Mouse (Mus musculus): ENCODE results near the gene Sowahc. TPM values are rescaled to one million over a fixed set of nuclear protein-coding genes. Genes with fewer than 3 reads are reported as not detected.

Gene Sowahc
- total RNA-seq (2012; rRNA removed) (not detected in 2 replicates), polyA plus RNA-seq (2012; ENCODE audit: insufficient read depth in 1 of 2, insufficient read length in 2 of 2, low read depth in 1 of 2, low replicate concordance in 2 of 2, missing spikeins in 1 of 2) (not detected)

DNA sequence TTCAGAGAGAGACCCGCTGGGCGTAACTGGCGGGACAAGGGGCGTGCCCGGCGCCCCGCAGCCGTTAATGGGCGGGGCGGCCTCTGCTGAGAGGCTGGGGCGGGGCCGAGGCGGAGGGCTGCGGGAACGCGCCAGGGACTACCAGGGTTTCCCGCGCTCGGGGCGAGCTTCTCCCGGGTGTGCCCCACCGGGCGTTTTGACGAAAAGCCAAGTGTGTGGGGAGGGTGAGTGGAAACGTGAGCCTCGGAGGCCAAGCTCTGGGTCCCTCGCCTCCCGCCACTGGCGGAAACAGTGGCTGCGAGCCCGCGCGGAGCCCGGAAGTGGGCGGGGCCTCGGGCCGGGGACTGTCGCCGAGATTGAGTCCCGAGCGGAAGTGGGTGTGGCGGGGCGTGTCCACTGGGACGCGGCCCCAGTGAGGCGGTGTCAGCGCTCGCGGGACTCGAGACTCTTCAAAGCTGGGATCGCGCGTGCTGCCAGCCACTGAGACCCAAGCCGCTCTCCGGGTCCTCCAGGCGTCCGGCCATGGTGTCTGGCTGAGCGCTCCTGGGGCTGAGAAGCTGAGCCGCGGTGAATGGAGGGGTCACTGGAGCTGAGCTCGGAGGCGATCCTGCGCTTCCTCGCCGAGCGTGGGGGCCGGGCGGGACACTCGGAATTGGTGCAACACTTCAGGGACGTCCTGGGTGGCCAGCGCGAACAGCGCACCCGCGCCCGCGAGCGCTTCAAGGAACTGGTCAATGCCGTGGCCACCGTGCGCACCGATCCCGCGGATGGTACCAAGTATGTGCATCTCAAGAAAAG is at the start of gene Sowahc, which contains the start of gene Sept10:
TSS of gene Sowahc (plus strand) at position 481 of the 798 bp plus-strand sequence.
TSS of gene Sept10 (minus strand) at position 375 of the 798 bp plus-strand sequence.
- H3K79me2 ChIP-seq (ENCODE audit: control insufficient read depth, insufficient read depth, low read length, poor library complexity) = no peaks in the 10 kb centered on the region
- TF ChIP-seq GATA1 (IDR thresholded peaks at IDR 0.05; ENCODE audit: low read depth, low read length) (no peak), MEF2A (IDR thresholded peaks at IDR 0.05; ENCODE audit: extremely low read depth, insufficient replicate concordance, low read depth, low read length, poor library complexity, severe bottlenecking) (no peak), POLR2AphosphoS5 (IDR thresholded peaks at IDR 0.05; ENCODE audit: borderline replicate concordance, low read depth, low read length) (no peak), TCF12 (IDR thresholded peaks at IDR 0.05; ENCODE audit: low read depth, low read length) (no peak), SMC3 (IDR thresholded peaks at IDR 0.05; ENCODE audit: low read depth, low read length) (no peak), SIN3A (IDR thresholded peaks at IDR 0.05; ENCODE audit: low read length) (no peak), POLR2A (IDR thresholded peaks at IDR 0.05; ENCODE audit: control insufficient read depth in 1 of 2, insufficient read depth in 1 of 2, low read depth in 1 of 2, low read length in 2 of 2, poor library complexity in 1 of 2) (no peak), ZC3H11A (IDR thresholded peaks at IDR 0.05; ENCODE audit: low read depth, low read length) (no peak), BHLHE40 (IDR thresholded peaks at IDR 0.05; ENCODE audit: borderline replicate concordance, low read depth, low read length) (no peak), MAZ (IDR thresholded peaks at IDR 0.05; ENCODE audit: low read depth, low read length) (no peak)
- H3K4me1 ChIP-seq (ENCODE audit: control insufficient read depth in 1 of 2, insufficient read depth in 2 of 2, low read length in 2 of 2) = no peaks in the 10 kb centered on the region
- no peaks in the 10 kb centered on the region for H3K9me3 ChIP-seq (replicated peaks; ENCODE audit: insufficient read depth, low read length)
- no peak within 1 kb of the TSS for H3K9ac ChIP-seq (ENCODE audit: control insufficient read depth, low read depth, low read length, poor library complexity, severe bottlenecking)
- no peak for DNase-seq (ENCODE audit: low read depth, low spot score)
- no peak within 1 kb of the TSS for H3K4me3 ChIP-seq (ENCODE audit: control insufficient read depth in 1 of 2, insufficient read depth in 1 of 2, low read depth in 2 of 2, low read length in 2 of 2)
- no peak within 1 kb of the TSS for H3K27ac ChIP-seq (ENCODE audit: control insufficient read depth, low read depth, low read length)
- H3K36me3 ChIP-seq (ENCODE audit: control insufficient read depth in 1 of 2, insufficient read depth in 2 of 2, low read length in 2 of 2) = no peaks in the 10 kb centered on the region
- H3K27me3 ChIP-seq (ENCODE audit: control insufficient read depth in 1 of 2, insufficient read depth in 2 of 2, low read length in 2 of 2) = peaks cover 3% of the 10 kb centered on the region in 2 experiments; a peak in 2 of 4 replicates

DNA sequence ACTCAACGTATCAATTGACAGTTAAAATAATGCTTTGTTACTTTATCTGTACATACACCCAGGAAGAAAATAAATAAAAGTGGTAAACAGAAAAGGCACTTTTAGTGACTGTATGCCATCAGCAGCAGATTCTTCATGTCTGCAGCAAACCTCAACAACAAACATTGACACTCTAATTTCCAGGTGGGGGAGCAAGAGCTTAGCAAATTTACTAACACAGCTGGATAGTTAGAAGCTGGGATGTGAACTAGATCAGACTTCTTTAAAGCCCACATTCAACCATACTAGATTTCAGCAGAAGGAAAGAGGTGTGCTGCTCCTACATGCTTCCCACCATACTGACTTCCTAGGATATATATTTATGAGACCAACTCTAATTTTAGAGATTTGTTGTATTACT is 49.2 kb upstream of the Sowahc start:
- DNase-seq (ENCODE audit: low read depth, low spot score) = no peak
- H3K36me3 ChIP-seq (ENCODE audit: control insufficient read depth in 1 of 2, insufficient read depth in 2 of 2, low read length in 2 of 2) = no peaks in the 10 kb centered on the region
- no peak for TF ChIP-seq CHD1 (IDR thresholded peaks at IDR 0.05; ENCODE audit: low read depth, low read length)
- no peak for TF ChIP-seq RCOR1 (IDR thresholded peaks at IDR 0.05; ENCODE audit: low read depth, low read length)
- no peak for TF ChIP-seq POLR2AphosphoS5 (IDR thresholded peaks at IDR 0.05; ENCODE audit: borderline replicate concordance, low read depth, low read length)
- TF ChIP-seq SMC3 (IDR thresholded peaks at IDR 0.05; ENCODE audit: low read depth, low read length) = no peak
- no peak for TF ChIP-seq ETS1 (IDR thresholded peaks at IDR 0.05; ENCODE audit: low read depth, low read length)
- TF ChIP-seq EP300 (IDR thresholded peaks at IDR 0.05; ENCODE audit: low read depth in 1 of 2, low read length in 2 of 2) = no peak
- TF ChIP-seq MYC (IDR thresholded peaks at IDR 0.05; ENCODE audit: low read depth, low read length) = no peak
- H3K9me3 ChIP-seq (replicated peaks; ENCODE audit: insufficient read depth, low read length) = no peaks in the 10 kb centered on the region
- no peak overlapping the region for H3K4me3 ChIP-seq (ENCODE audit: control insufficient read depth in 1 of 2, insufficient read depth in 1 of 2, low read depth in 2 of 2, low read length in 2 of 2)
- no peak overlapping the region for H3K9ac ChIP-seq (ENCODE audit: control insufficient read depth, low read depth, low read length, poor library complexity, severe bottlenecking)
- peaks cover 0 to 2% of the 10 kb centered on the region in 2 experiments; a peak in 3 of 4 replicates for H3K27me3 ChIP-seq (ENCODE audit: control insufficient read depth in 1 of 2, insufficient read depth in 2 of 2, low read length in 2 of 2)
- no peak overlapping the region for H3K27ac ChIP-seq (ENCODE audit: control insufficient read depth, low read depth, low read length)
- H3K79me2 ChIP-seq (ENCODE audit: control insufficient read depth, insufficient read depth, low read length, poor library complexity) = no peaks in the 10 kb centered on the region
- peaks cover 0 to 6% of the 10 kb centered on the region in 2 experiments; a peak in 1 of 4 replicates for H3K4me1 ChIP-seq (ENCODE audit: control insufficient read depth in 1 of 2, insufficient read depth in 2 of 2, low read length in 2 of 2)
